Mouse (Mus musculus) frontal cortex, adult (tissue): Measurements from ENCODE around the gene Mgll.

Experiments
- ATAC-seq: cut with Nextera tagmentation; 2 replicates; pipeline ENCODE4 v1.9.2; 2017; ENCODE audit warnings: mild to moderate bottlenecking, moderate library complexity, mixed read lengths; ENCODE audit not compliant: low TSS enrichment

The Mgll gene

GRCm38 (mm10) chr6:88800735-88801134 is 76.5 kb downstream of the Mgll start:
- ATAC-seq = no peak

GRCm38 (mm10) chr6:88803051-88803450 is 78.8 kb downstream of the Mgll start:
- ATAC-seq = no peak

GRCm38 (mm10) chr6:88803957-88804695 is 79.9 kb downstream of the Mgll start:
- ATAC-seq = no peak

GRCm38 (mm10) chr6:88804966-88805577 is 80.9 kb downstream of the Mgll start:
- no peak for ATAC-seq

GRCm38 (mm10) chr6:88809091-88810037 is 85.2 kb downstream of the Mgll start:
- ATAC-seq = peak; percentile 34; the same call in 1 of the 2 replicates

GRCm38 (mm10) chr6:88810291-88810690 is 86.1 kb downstream of the Mgll start:
- ATAC-seq = no peak

GRCm38 (mm10) chr6:88811396-88811795 is 87.2 kb downstream of the Mgll start:
- ATAC-seq = peak; percentile 53

GRCm38 (mm10) chr6:88811880-88812400 is 87.7 kb downstream of the Mgll start:
- no peak for ATAC-seq

- no peak for ATAC-seq
Measured at GRCm38 (mm10) chr6:88812886-88813285, 88.7 kb downstream of the Mgll start.

GRCm38 (mm10) chr6:88813832-88814231 is 89.6 kb downstream of the Mgll start:
- ATAC-seq = no peak

GRCm38 (mm10) chr6:88815036-88815435 is 90.8 kb downstream of the Mgll start:
- ATAC-seq = peak; percentile 22; the same call in 1 of the 2 replicates

- ATAC-seq = no peak
Measured at GRCm38 (mm10) chr6:88815489-88815888, 91.3 kb downstream of the Mgll start.

- ATAC-seq = no peak
Measured at GRCm38 (mm10) chr6:88816913-88817312, 92.7 kb downstream of the Mgll start.

- ATAC-seq = no peak
Measured at GRCm38 (mm10) chr6:88820853-88821252, 96.6 kb downstream of the Mgll start.

GRCm38 (mm10) chr6:88821294-88821693 is 97.1 kb downstream of the Mgll start:
- ATAC-seq = no peak

GRCm38 (mm10) chr6:88821901-88822300 is 97.7 kb downstream of the Mgll start:
- ATAC-seq = peak; percentile 42

- no peak for ATAC-seq
Measured at GRCm38 (mm10) chr6:88824183-88824582, 100.0 kb downstream of the Mgll start.

GRCm38 (mm10) chr6:88826088-88826487 is 101.9 kb downstream of the Mgll start:
- no peak for ATAC-seq

- no peak for ATAC-seq
Measured at GRCm38 (mm10) chr6:88826545-88826944, 102.3 kb downstream of the Mgll start.

GRCm38 (mm10) chr6:88826965-88827364 is 102.8 kb downstream of the Mgll start:
- ATAC-seq = no peak

- peak; percentile 51 for ATAC-seq
Measured at GRCm38 (mm10) chr6:88827395-88828205, 103.4 kb downstream of the Mgll start.
